Mouse (Mus musculus): ENCODE data around the gene Gabbr2. TPM values are rescaled to one million over a fixed set of nuclear protein-coding genes. Genes with fewer than 3 reads are reported as not detected.

Gabbr2 gene
- polyA plus RNA-seq, 1 experiment from 2014 or later = 0.11 TPM

DNA sequence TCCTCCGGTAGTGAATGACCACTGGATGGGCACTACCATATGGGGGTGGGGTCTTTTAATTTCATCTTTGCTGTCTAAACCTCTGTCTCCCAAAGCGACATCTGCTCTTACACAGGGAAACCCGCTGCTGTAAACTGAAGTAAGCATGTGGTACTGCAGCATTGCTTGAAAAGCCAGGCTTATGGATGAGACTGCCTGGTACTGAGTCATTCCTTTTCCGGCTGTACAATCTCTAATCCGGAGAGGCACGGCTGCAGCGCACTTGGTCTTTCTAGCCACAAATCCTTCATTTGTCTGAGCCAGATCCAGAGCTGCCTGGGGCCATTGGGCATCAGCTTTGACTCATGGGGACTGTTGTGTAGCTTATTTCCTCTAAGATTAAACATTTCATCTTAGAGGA is 149.1 kb downstream of the Gabbr2 start:
- ATAC-seq (ENCODE audit: low FRiP score, low TSS enrichment) = no peak

DNA sequence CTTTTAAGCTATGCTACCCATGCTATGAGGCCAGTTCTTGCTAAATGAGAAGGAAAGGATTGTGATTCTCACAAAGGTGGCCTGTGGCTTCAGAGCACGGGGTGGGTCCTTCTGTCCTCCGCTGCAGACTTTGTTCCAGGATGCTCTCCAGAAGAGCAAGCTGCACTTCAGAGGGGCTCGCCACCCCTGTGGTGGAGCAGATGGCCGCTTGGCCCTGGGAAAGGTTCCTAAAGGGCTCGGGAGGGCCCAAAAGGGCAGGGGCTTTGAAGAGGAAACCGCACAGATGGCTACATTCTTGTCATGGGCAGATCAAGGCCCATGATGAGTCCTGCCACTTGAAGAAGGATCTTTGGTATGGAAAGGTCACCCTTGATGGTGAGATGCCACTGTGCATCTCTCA is 151.5 kb downstream of the Gabbr2 start:
- Histone ChIP-seq H3K4me2 (replicated peaks; ENCODE audit: low read depth, low read length) (no peak overlapping the region), H3K9me3 (ENCODE audit: low read length) (no peaks in the 10 kb centered on the region), H3K27ac (ENCODE audit: low read length) (no peak overlapping the region), H3K27me3 (ENCODE audit: insufficient read depth, low read length) (no peaks in the 10 kb centered on the region), H3K4me1 (ENCODE audit: insufficient read depth, low read length) (no peaks in the 10 kb centered on the region; the same call in 1 of the 2 replicates), H3K4me3 (ENCODE audit: low read length) (no peak overlapping the region), H3K36me3 (ENCODE audit: insufficient read depth, low read length) (no peaks in the 10 kb centered on the region), H3K9ac (replicated peaks; ENCODE audit: low read length) (no peak overlapping the region)
- WGBS = 70% methylated on average over 6 of the region's 6 CpGs
- ATAC-seq (ENCODE audit: low FRiP score, low TSS enrichment) = no peak

More for the DNA sequence above, 149.1 kb downstream of the Gabbr2 start:
- no peaks in the 10 kb centered on the region for H3K36me3 ChIP-seq (ENCODE audit: insufficient read depth, low read length)
- H3K9ac ChIP-seq (replicated peaks; ENCODE audit: low read length) = no peak overlapping the region
- WGBS = 92% methylated on average over 7 of the region's 7 CpGs
- H3K4me1 ChIP-seq (ENCODE audit: insufficient read depth, low read length) = no peaks in the 10 kb centered on the region
- no peak overlapping the region for H3K27ac ChIP-seq (ENCODE audit: low read length)
- H3K9me3 ChIP-seq (ENCODE audit: low read length) = no peaks in the 10 kb centered on the region
- H3K4me3 ChIP-seq (ENCODE audit: low read length) = no peak overlapping the region
- H3K27me3 ChIP-seq (ENCODE audit: insufficient read depth, low read length) = no peaks in the 10 kb centered on the region
- no peak overlapping the region for H3K4me2 ChIP-seq (replicated peaks; ENCODE audit: low read depth, low read length)

DNA sequence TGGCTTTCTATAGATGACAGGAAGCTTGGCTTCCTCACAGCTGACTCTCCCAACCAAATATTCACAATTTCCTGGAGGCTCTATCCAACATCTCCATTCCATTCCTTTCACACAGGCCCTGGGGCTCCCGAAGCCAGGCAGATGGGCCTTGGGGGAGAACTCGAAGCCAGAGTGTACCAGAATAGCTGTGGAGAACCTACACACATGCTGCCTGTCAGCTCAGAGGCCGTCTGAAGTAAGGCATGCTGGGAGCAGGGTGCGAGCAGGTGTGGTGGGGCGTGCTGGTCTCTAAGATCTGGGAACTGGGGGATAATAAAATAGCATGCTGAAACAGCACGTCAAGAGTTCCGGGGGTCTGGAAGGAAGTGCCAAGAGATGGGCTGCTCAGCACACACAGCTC is 154.3 kb downstream of the Gabbr2 start:
- Histone ChIP-seq H3K9me3 (ENCODE audit: low read length) (no peaks in the 10 kb centered on the region), H3K9ac (replicated peaks; ENCODE audit: low read length) (no peak overlapping the region), H3K4me3 (ENCODE audit: low read length) (no peak overlapping the region), H3K27ac (ENCODE audit: low read length) (no peak overlapping the region), H3K36me3 (ENCODE audit: insufficient read depth, low read length) (no peaks in the 10 kb centered on the region), H3K27me3 (ENCODE audit: insufficient read depth, low read length) (no peaks in the 10 kb centered on the region), H3K4me2 (replicated peaks; ENCODE audit: low read depth, low read length) (no peak overlapping the region), H3K4me1 (ENCODE audit: insufficient read depth, low read length) (no peaks in the 10 kb centered on the region; the same call in 1 of the 2 replicates)
- no peak for ATAC-seq (ENCODE audit: low FRiP score, low TSS enrichment)
- 74% methylated on average over 7 of the region's 7 CpGs for WGBS

GRCm38 (mm10) chr4:46836065-46836464 is 155.6 kb downstream of the Gabbr2 start:
- H3K27me3 ChIP-seq (ENCODE audit: insufficient read depth, low read length) = no peaks in the 10 kb centered on the region
- no peak overlapping the region for H3K27ac ChIP-seq (ENCODE audit: low read length)
- 39% methylated on average over 18 of the region's 18 CpGs for WGBS
- no peak overlapping the region for H3K4me3 ChIP-seq (ENCODE audit: low read length)
- no peaks in the 10 kb centered on the region for H3K9me3 ChIP-seq (ENCODE audit: low read length)
- no peaks in the 10 kb centered on the region; the same call in 1 of the 2 replicates for H3K4me1 ChIP-seq (ENCODE audit: insufficient read depth, low read length)
- H3K4me2 ChIP-seq (replicated peaks; ENCODE audit: low read depth, low read length) = no peak overlapping the region
- ATAC-seq (ENCODE audit: low FRiP score, low TSS enrichment) = no peak
- no peak overlapping the region for H3K9ac ChIP-seq (replicated peaks; ENCODE audit: low read length)
- no peaks in the 10 kb centered on the region for H3K36me3 ChIP-seq (ENCODE audit: insufficient read depth, low read length)

GRCm38 (mm10) chr4:46835064-46835463 is 156.6 kb downstream of the Gabbr2 start:
- WGBS = 89% methylated on average over 14 of the region's 14 CpGs
- no peaks in the 10 kb centered on the region; the same call in 1 of the 2 replicates for H3K4me1 ChIP-seq (ENCODE audit: insufficient read depth, low read length)
- H3K27ac ChIP-seq (ENCODE audit: low read length) = no peak overlapping the region
- ATAC-seq (ENCODE audit: low FRiP score, low TSS enrichment) = no peak
- no peak overlapping the region for H3K4me2 ChIP-seq (replicated peaks; ENCODE audit: low read depth, low read length)
- no peaks in the 10 kb centered on the region for H3K27me3 ChIP-seq (ENCODE audit: insufficient read depth, low read length)
- no peaks in the 10 kb centered on the region for H3K9me3 ChIP-seq (ENCODE audit: low read length)
- H3K4me3 ChIP-seq (ENCODE audit: low read length) = no peak overlapping the region
- H3K36me3 ChIP-seq (ENCODE audit: insufficient read depth, low read length) = no peaks in the 10 kb centered on the region
- H3K9ac ChIP-seq (replicated peaks; ENCODE audit: low read length) = no peak overlapping the region

DNA sequence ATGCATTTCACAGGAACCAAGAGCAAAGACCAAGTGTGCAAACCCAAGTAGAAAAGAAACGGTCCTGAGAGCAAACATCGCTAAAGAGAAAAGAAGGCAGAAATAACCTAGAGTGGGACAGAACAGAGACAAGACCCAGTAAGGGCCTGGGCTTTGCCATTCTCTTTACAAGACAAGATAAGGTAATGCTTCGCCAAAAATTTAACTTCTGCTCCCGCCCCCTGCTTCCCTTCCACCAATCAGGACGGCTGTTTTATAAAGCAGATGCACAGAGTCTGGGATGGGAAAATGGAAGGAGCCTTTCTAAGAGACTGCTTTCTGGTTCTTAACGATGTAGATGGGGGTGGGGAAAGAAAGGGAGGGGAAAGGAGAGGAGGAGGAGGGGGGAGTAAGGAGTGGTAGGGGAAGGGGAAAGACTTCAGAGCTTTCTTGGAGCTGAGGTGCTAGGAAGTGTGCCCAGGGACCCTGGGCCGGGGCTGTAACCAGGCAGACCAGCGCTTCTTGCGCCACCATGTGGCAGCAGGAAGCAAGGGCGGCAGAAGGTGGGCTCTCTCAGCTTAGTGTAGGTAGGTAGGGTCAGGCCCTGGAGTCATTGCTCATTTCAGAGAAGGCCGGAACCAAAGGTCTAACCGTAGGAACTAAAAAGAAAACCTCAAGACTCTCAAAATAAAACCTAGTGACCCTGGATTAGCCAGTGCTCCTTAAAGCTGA is 158.7 kb downstream of the Gabbr2 start:
- no peak overlapping the region for H3K9ac ChIP-seq (replicated peaks; ENCODE audit: low read length)
- H3K27me3 ChIP-seq (ENCODE audit: insufficient read depth, low read length) = no peaks in the 10 kb centered on the region
- H3K27ac ChIP-seq (ENCODE audit: low read length) = no peak overlapping the region
- ATAC-seq (ENCODE audit: low FRiP score, low TSS enrichment) = no peak
- no peak overlapping the region for H3K4me3 ChIP-seq (ENCODE audit: low read length)
- 53% methylated on average over 12 of the region's 12 CpGs for WGBS
- H3K4me1 ChIP-seq (ENCODE audit: insufficient read depth, low read length) = no peaks in the 10 kb centered on the region; the same call in 1 of the 2 replicates
- H3K9me3 ChIP-seq (ENCODE audit: low read length) = no peaks in the 10 kb centered on the region
- H3K4me2 ChIP-seq (replicated peaks; ENCODE audit: low read depth, low read length) = no peak overlapping the region
- no peaks in the 10 kb centered on the region for H3K36me3 ChIP-seq (ENCODE audit: insufficient read depth, low read length)

DNA sequence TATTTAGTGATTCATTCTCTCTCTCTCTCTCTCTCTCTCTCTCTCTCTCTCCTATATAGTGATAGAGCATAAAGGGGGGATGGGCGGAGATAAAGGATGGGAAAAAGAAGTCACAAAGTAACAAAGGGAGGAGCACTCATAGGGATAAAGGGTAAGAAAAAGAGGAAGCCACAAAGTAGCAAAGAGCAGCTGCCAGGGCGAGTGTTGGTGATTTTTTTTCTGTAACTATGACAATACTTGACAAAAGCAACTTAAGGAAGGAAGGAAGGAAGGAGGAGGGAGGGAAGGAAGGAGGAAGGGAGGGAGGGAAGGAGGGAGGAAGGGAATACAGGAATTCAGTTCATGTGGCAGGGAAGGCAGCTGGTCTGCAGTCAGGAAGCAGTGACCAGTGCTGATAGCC is 162.0 kb downstream of the Gabbr2 start:
- H3K36me3 ChIP-seq (ENCODE audit: insufficient read depth, low read length) = no peaks in the 10 kb centered on the region
- no peak for ATAC-seq (ENCODE audit: low FRiP score, low TSS enrichment)

GRCm38 (mm10) chr4:46828141-46828571 is 163.5 kb downstream of the Gabbr2 start:
- Histone ChIP-seq H3K36me3 (ENCODE audit: insufficient read depth, low read length) (no peaks in the 10 kb centered on the region), H3K9me3 (ENCODE audit: low read length) (no peaks in the 10 kb centered on the region), H3K4me2 (replicated peaks; ENCODE audit: low read depth, low read length) (no peak overlapping the region), H3K4me1 (ENCODE audit: insufficient read depth, low read length) (peaks cover 4% of the 10 kb centered on the region; the same call in 1 of the 2 replicates), H3K9ac (replicated peaks; ENCODE audit: low read length) (no peak overlapping the region), H3K27me3 (ENCODE audit: insufficient read depth, low read length) (no peaks in the 10 kb centered on the region), H3K27ac (ENCODE audit: low read length) (no peak overlapping the region), H3K4me3 (ENCODE audit: low read length) (no peak overlapping the region)
- WGBS = 83% methylated on average over 5 of the region's 5 CpGs
- no peak for ATAC-seq (ENCODE audit: low FRiP score, low TSS enrichment)

More for the DNA sequence above, 162.0 kb downstream of the Gabbr2 start:
- Histone ChIP-seq H3K4me2 (replicated peaks; ENCODE audit: low read depth, low read length) (no peak overlapping the region), H3K9me3 (ENCODE audit: low read length) (no peaks in the 10 kb centered on the region), H3K9ac (replicated peaks; ENCODE audit: low read length) (no peak overlapping the region), H3K27ac (ENCODE audit: low read length) (no peak overlapping the region), H3K27me3 (ENCODE audit: insufficient read depth, low read length) (no peaks in the 10 kb centered on the region), H3K4me3 (ENCODE audit: low read length) (no peak overlapping the region), H3K4me1 (ENCODE audit: insufficient read depth, low read length) (peaks cover 4% of the 10 kb centered on the region; the same call in 1 of the 2 replicates)
- 69% methylated on average over 2 of the region's 2 CpGs for WGBS

- Histone ChIP-seq H3K36me3 (ENCODE audit: insufficient read depth, low read length) (no peaks in the 10 kb centered on the region), H3K4me3 (ENCODE audit: low read length) (no peak overlapping the region), H3K27ac (ENCODE audit: low read length) (no peak overlapping the region), H3K27me3 (ENCODE audit: insufficient read depth, low read length) (no peaks in the 10 kb centered on the region), H3K4me2 (replicated peaks; ENCODE audit: low read depth, low read length) (no peak overlapping the region), H3K9ac (replicated peaks; ENCODE audit: low read length) (no peak overlapping the region; the same call in 1 of the 2 replicates), H3K9me3 (ENCODE audit: low read length) (no peaks in the 10 kb centered on the region), H3K4me1 (ENCODE audit: insufficient read depth, low read length) (peaks cover 4% of the 10 kb centered on the region; the same call in 1 of the 2 replicates)
- no peak; the same call in 1 of the 2 replicates for ATAC-seq (ENCODE audit: low FRiP score, low TSS enrichment)
- WGBS = 43% methylated on average over 9 of the region's 9 CpGs
Observed at GRCm38 (mm10) chr4:46827471-46827870, 164.2 kb downstream of the Gabbr2 start.

- Histone ChIP-seq H3K27ac (ENCODE audit: low read length) (peak overlapping the region; percentile 54; the same call in 1 of the 2 replicates), H3K4me1 (ENCODE audit: insufficient read depth, low read length) (peaks cover 4% of the 10 kb centered on the region; the same call in 1 of the 2 replicates), H3K9ac (replicated peaks; ENCODE audit: low read length) (no peak overlapping the region), H3K4me2 (replicated peaks; ENCODE audit: low read depth, low read length) (no peak overlapping the region), H3K9me3 (ENCODE audit: low read length) (no peaks in the 10 kb centered on the region), H3K36me3 (ENCODE audit: insufficient read depth, low read length) (no peaks in the 10 kb centered on the region), H3K27me3 (ENCODE audit: insufficient read depth, low read length) (no peaks in the 10 kb centered on the region), H3K4me3 (ENCODE audit: low read length) (no peak overlapping the region)
- 72% methylated on average over 10 of the region's 10 CpGs for WGBS
- peak; percentile 78 for ATAC-seq (ENCODE audit: low FRiP score, low TSS enrichment)
Observed at GRCm38 (mm10) chr4:46825846-46826529, 165.7 kb downstream of the Gabbr2 start.
